Mouse (Mus musculus) granulocyte monocyte progenitor cell, adult 5-6 weeks (primary cell): ENCODE measurements around the gene Phb2. TPM values are rescaled to one million over a fixed set of nuclear protein-coding genes. Genes with fewer than 3 reads are reported as not detected.
"Not testable (repeated sequence)": the region's sequence is repeated elsewhere in the genome, so short reads cannot be mapped to it uniquely, and the experiment has no call there.

ENCODE experiments used
- ATAC-seq: replicated peaks from 2 replicates; pipeline ENCODE4 v1.8.0; 2016; ENCODE audit warnings: mild to moderate bottlenecking, moderate TSS enrichment, inconsistent platforms; ENCODE audit not compliant: poor library complexity, severe bottlenecking
- total RNA-seq, 2 experiments: library from RNA; stranded (forward) in 1 of 2; stranded (reverse) in 1 of 2; fragments of 200-712, 200-1000 nt in 1 of 2; fragments of >200 nt in 1 of 2; fragmentation: Nextera tagmentation in 1 of 2; gene quantifications; 2 replicates each; pipeline ENCODE4 v1.2.3; 2014 to 2017

The Phb2 gene
- total RNA-seq (2014; fragmentation: Nextera tagmentation) (310 and 315 TPM in 2 replicates), total RNA-seq (2017) (320 and 326 TPM in 2 replicates)

- ATAC-seq = peak; percentile 89
Observed at GRCm38 (mm10) chr6:124711824-124712782, at the start of gene Phb2, which contains the start of gene Emg1. Gene Phb2, plus strand, starts transcription at chr6:124712336. Gene Emg1, minus strand, starts transcription at chr6:124712178.

GRCm38 (mm10) chr6:124662477-124663423, 49.4 kb upstream of the Phb2 start, which contains the start of gene Lpcat3:
Gene Lpcat3, plus strand, starts transcription at chr6:124663027.
- peak; percentile 89 for ATAC-seq

- no peak for ATAC-seq
Observed at GRCm38 (mm10) chr6:124663424-124663795, 48.7 kb upstream of the Phb2 start.

- no peak for ATAC-seq
Observed at GRCm38 (mm10) chr6:124664256-124664655, 47.9 kb upstream of the Phb2 start.

- no peak for ATAC-seq
Observed at GRCm38 (mm10) chr6:124665011-124665410, 47.1 kb upstream of the Phb2 start.

- ATAC-seq = peak; percentile 51
Observed at GRCm38 (mm10) chr6:124669234-124669859, 42.8 kb upstream of the Phb2 start.

- no peak for ATAC-seq
Observed at GRCm38 (mm10) chr6:124670281-124670900, 41.7 kb upstream of the Phb2 start.

GRCm38 (mm10) chr6:124672100-124672499, 40.0 kb upstream of the Phb2 start:
- ATAC-seq = no peak

- no peak for ATAC-seq
Observed at GRCm38 (mm10) chr6:124673619-124674018, 38.5 kb upstream of the Phb2 start.

- ATAC-seq = no peak
Observed at GRCm38 (mm10) chr6:124674591-124674990, 37.5 kb upstream of the Phb2 start.

GRCm38 (mm10) chr6:124676171-124676570, 36.0 kb upstream of the Phb2 start:
- ATAC-seq = no peak

GRCm38 (mm10) chr6:124678769-124679168, 33.4 kb upstream of the Phb2 start:
- no peak for ATAC-seq

- ATAC-seq = no peak
Observed at GRCm38 (mm10) chr6:124679486-124679885, 32.6 kb upstream of the Phb2 start.

- 0 out of 2 replicates have a peak, but pooled peaks have one; percentile 61 for ATAC-seq
Observed at GRCm38 (mm10) chr6:124682291-124682690, 29.8 kb upstream of the Phb2 start.

- no peak for ATAC-seq
Observed at GRCm38 (mm10) chr6:124683591-124684417, 28.3 kb upstream of the Phb2 start.

GRCm38 (mm10) chr6:124685606-124686386, 26.3 kb upstream of the Phb2 start:
- no peak for ATAC-seq

GRCm38 (mm10) chr6:124686644-124687043, 25.5 kb upstream of the Phb2 start:
- not testable (repeated sequence) for ATAC-seq

- peak; percentile 84 for ATAC-seq
Observed at GRCm38 (mm10) chr6:124688151-124688758, 23.9 kb upstream of the Phb2 start.
